Mouse (Mus musculus) lung, adult 2 months (tissue): ENCODE measurements around the gene Acbd6.

Source experiments
- CTCF ChIP-seq: fragments of 200-500 bp; IDR thresholded peaks from 2 replicates; pipeline ENCODE4 v1.5.1; 2011; ENCODE audit warnings: mild to moderate bottlenecking, low read length, control low read depth; ENCODE audit not compliant: insufficient read depth
- POLR2A ChIP-seq: fragments of 200-500 bp; IDR thresholded peaks from 2 replicates; pipeline ENCODE4 v1.6.1; 2011; ENCODE audit warnings: low read depth, mild to moderate bottlenecking, control low read depth, low read length, borderline replicate concordance; ENCODE audit errors: extremely low read depth

DNA sequence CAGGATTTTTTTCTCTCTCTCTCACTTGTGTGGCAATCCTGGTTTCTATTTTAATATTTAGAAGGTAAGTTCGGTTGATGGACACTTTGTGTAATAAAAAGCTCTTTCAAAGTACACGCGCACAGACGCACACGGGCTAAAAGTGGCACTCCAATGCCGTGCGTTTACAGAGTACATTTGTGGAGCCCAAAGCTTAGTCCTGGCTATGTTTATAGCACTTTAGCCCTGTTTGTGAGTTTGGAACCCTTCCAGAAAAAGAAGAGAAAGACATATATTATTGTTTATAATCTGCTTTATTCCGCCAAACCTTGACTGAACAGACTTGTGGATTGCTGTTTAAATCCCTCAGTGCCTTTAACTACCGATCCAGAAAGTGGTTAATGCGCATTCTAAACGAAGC is 135.1 kb downstream of the Acbd6 start:
- TF ChIP-seq CTCF = no peak
- TF ChIP-seq POLR2A = no peak
